Mouse (Mus musculus) skeletal muscle tissue, adult 2 months (tissue): ENCODE data around the gene Slf2.

Source experiments
- DNase-seq: peaks from one replicate; pipeline ENCODE4 v3.0.0-alpha.2; 2012; ENCODE audit warnings: low read depth, low spot score

The Slf2 gene

DNA sequence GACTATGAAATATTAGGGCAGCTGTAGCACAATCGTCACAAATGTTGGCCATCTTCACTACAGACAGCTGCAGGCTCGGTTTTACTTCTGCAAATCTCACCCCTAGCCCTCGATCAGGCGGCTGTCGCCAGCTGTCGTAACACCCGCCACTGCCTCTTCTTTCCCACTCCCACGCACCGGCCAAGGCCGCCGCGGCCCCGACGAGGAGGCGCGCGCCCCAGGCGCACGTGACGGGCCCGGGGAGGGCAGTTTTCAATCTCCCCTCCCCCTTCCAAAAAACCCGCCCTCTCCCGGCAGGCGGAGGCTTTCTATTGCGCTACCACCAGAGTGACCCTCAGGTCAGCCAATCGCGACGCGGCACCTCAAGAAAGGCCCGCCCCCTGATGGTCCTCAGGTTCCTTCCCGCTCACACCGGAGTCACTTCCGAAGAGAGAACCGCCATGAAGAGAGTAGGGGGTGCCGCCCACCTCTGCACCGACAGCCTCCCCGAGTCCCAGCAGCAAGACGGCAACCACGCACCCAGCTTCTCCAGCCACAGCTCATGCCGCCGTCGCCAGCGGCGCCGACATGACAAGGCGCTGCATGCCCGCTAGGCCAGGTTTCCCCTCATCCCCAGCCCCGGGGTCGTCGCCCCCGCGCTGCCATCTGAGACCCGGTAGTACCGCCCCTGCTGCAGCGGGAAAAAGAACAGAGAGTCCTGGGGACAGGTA is at the start of gene Slf2:
Gene Slf2 (plus strand): TSS at position 408 of the 710 bp plus-strand sequence.
- peak; percentile 97 for DNase-seq

DNA sequence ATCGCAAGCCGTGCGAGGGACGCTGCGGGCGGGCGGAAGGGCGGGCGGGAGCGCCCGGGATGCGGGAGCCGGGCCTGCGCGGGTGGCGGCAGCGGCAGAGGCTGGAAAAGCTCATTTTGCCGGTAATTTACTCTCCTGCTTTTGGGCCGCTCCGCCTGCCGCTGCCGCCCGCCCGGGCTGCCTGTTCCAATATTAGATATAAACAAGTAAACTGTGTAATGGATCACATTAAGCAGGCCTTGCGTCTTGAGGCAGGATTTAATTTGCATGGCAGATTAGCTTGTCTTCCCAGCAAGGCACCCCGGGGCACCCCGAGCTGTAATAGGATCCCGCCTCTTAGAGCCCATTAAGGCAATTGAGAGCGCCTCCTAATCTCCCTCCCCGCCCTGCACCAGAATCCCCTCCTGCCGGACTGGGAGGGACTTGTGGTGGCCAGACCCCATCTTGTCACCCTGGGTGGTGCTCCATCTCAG is 48.4 kb upstream of the Slf2 start:
- DNase-seq = peak; percentile 32

DNA sequence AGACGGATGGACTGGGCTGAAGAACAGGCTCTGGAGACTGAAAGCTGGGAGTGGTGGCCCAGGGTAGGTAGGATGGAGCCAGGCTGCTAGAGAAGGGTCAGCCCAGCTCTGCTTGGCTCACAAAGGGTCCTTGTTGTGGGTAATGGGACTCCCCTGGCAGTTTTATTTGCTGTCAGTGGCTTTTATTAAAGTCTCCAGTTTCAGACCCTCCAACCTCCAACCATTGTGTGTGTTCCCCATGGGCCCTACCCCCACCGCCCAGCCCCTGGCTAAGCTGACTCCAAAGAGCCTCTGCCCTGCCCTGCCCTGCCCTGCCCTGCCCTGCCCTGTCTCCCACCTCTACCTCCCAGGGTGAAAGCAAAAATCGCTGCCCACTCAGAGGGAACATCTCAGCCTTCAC is 46.6 kb upstream of the Slf2 start:
- no peak for DNase-seq

DNA sequence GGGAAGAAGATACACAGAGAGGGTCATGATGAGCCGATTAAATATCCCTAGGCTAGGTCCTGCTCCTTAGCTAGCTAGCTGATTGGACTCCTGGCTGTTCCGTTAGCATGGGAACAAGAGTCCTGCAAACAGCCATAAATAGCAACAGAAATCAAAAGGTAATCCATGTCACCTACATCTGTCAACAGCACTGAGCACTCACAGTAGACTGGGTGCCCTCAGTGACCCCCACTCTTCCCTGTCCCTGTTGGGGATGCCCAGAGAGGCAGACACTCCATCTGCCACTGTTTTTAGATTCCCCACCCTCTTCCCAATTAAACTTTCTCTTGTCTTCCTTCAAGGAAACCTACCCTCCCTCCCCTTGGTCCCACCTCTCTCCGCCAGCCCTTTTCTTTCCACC is 44.5 kb upstream of the Slf2 start:
- no peak for DNase-seq

DNA sequence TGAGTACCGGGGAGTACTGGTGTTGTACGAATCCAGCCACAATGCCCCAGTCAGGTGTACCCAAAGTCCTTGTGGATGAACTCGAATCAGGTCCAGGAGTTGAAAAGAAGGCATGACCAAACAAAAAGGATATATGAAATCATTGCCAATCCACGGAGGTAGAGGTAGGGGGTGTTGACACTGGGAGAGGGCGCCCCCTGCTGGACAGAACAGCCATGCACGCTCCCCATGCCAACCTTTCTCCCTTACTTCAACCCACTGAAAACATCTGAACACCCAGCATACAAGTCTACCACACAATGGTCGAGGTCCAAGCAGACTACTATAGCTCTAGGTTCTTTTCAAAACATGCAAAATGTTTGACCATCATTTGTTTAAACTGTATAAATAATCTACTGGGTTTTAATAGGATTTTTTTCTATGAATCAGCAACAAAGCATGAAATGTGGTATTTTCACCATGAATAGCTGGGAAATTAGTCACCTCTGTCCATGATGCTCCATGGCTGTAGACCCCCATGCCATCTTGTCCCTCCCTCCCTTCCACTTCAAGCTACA is 43.2 kb upstream of the Slf2 start:
- no peak for DNase-seq

DNA sequence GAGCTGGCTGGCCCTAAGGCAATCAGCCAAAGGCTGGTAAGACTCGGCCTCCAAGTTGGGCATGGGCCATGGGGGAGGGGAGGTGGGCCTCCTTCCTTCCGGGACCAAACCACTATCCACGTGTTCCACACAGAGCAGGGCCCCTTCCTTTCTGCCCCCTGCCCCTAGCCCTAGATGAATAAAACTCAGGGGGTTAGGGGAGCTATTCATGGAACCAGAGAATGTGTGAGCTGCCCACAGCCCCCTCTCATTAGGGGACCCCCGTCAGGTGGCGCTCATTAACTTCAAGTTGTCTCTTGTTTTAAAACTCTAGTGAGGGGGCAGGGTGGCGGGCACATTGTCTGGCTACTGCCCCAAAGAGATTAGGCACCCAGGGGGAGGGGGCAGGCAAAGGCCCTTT is 41.4 kb upstream of the Slf2 start:
- no peak for DNase-seq

DNA sequence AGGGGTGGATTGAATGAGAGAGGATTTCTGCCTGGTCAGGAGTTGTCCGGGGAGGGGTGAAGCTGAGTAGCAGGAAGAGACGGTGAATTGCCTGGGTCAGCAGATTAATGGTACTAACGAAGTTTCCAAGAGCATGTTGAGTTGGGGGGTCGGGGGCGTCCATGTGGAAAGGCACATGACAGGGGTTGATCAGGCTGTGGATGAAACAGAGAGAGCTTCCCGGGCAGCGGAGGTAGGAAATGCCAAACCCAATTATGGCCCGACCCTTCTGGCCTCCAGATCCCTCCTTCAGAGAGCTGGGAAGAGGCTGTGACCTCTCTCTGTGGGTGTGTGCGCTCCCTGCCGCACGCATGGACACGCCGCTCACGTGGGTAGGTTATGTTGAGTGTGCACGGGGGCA is 39.5 kb upstream of the Slf2 start:
- DNase-seq = no peak

DNA sequence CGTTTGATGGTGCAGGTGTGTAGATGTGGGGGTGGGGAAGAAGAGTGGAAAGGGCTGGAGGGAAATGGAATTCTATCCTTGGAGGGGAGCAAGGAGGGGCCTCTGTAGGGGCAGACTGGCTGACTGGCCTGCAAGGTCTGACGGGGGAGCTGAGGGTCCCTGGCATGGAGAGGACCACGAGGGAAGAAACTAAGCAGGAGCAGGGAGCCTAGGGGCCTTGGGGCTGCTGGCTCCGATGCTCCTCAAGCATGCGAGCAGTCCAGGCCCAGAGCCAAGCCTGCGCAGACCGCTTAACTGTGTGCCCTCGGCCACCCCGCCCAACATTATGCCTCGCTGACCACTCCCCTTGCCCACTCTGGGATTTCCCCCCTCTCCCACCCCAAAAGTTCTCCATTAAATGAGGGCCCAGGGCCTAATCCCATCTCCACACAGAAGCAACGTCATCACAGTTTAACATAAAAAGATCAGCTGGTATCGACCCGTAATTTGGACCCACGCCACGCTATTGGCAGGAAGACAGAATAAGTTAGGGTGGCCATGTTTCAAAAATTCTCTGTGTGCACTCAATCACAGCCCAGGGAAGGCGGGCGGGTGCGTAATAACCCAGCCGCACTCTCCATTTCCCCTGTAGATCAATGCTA is 37.6 kb upstream of the Slf2 start:
- no peak for DNase-seq

DNA sequence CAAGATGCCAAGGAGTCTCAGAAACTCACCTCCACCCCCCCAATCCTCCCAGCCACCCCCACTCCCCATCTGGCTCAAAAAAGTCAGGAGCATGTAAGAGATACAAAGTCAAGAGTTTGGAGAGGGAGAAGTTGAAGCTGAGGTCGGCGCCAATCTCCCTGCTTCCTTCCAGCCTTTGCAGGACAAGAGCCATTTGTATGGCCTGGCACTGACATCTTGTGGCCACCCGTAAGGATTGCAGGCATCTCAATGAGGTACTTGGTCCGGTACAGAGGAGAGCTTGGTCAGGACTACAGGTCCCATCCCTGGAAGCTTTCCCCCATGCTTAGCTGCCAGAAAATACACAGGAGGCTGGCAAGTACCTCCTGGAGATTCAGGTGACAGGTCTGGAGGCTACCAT is 35.7 kb upstream of the Slf2 start:
- DNase-seq = peak; percentile 65

DNA sequence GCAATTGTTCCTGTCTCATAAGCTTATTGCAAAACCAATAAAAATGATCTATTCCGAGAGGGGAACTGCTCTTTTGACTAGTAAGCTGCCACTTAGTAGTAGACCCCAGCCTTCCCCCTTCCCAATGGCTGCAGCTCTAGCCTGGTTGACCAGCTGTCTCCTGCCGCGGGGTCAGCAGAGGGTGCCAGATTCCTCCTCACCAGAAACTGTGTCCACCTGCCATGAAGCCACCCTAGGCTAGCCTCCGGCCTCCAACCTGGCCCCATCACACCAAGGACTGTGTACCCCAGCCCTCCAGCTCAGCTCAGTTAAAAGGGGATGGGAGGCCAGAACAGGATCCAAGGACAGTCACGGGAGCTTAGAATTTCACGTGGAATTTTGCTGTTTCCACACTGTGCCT is 34.5 kb upstream of the Slf2 start:
- no peak for DNase-seq

DNA sequence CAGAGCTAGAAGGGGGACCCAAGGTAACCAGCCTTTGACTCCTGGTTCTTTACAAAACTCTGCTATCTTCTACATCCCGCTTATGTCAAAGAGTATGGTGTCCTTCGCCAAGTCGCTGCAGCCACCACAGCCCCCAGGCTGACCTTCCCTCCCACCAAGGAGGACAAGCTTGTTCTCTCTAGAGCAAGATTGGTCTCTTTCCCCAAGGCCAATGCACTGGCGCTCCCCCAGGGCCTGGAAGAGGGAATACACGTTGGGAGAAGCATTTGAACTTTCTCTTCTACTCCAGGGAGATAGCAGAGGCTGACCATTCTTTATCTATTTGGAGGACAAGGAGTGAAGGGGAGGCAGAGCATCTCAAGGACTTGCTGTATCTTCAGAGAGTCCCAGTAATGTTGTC is 33.4 kb upstream of the Slf2 start:
- DNase-seq = no peak

DNA sequence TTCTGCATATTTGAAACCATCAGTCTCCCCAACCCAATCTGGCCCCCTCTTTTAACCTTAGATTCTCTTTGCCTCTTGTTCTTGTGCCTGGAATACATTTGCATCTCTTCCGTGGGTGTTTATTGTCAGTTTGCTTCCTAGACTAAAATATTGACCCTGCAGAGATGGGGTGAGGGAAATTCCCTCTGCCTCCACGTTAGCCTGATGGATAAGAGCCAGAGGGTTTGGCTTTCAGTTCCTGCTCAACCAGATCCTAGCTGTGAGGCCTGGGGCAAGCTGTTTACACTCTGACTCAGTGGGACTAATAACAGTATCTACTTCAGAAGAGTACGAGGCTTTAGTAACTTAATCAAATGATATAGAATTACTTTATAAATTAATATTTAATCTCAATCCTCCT is 32.3 kb upstream of the Slf2 start:
- DNase-seq = no peak

DNA sequence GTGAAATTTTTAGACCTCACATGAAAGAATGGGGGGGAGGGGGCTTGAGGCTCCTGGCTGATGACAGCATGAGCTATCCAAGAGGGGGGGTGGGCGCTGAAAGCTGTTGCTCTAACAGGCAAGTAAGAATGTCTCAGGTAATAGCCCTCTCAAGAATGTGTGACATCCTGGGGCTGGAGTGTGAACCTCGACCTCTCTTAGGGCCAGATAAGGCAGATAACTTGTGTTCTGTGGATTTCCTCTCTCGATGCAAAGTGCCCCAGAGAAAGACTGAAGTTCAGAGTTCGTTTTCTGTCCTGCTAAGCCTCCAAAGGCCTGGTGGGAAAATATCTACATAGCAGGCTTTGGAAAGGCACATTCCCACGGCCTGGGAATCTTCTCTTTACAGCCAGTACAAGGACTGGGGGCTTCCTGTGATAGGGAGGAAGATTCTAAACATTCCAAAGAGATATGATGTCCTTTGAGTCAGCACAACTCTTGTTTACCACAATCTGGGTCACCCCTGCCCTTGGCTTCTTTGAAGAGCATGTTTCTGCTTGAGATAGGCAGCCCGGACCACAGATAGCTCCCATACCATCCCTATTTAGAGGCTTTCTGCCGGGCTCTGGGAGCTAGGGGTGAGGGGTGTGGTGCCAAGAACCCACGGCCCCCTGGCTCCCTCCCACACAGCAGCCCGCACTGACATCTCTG is 31.7 kb upstream of the Slf2 start:
- no peak for DNase-seq

DNA sequence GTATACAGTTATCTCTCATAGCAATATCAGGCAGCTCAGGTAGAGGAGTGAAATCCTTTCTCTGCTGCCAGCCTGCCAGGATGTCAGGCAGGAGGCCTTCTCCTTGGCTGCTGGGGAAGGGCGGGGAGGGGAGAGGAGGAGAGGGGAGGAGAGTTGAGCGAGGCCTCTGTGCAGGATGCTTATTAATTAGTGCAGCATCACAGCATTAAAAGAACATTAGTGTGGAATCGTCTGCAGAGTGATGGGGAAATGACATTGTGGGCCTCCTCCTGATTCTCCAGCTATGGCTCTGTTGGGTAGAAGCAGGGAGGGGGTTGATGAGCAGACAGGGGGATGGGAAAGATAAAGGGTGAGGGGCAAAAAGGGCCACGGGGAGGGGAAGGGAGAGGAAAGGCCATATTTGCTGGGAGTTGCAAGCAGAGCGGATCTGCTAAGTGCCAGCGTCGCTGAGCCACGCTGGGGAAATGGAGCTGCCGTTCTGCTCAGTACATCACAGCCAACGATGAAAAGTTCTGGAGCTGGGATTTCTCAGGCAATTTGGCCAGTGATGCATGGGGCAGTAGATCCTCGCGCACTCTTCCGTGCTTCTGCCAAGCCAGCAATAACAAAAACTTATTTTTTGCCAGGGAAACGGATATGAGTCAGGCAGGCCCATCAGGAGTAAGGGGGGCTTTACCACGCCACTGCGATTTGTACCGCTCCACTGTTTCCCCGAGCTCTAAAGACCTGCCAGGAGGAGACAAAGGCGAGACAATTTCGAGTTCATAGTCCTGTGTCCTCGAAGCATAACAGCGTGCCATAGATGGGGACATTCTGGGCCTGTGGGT is 30.8 kb upstream of the Slf2 start:
- DNase-seq = peak; percentile 27

DNA sequence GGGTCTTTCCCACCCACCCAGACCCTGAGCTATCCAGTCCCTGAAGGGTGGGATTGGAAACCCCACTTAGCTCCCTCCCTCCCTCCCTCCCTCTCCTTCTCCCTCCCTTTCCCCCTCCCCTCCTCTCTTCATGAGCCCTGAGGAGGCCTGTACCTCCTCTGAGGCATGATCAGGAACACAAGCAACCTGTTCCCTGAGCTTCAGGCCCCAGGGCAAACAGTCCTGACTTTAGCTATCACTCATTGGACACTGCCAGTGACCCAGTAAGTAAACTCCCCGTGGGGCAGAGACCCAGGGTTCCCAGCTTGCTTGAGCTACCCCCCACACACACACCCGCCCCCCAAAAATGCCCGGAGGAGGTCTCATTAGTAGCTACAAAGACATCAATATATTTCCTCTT is 29.9 kb upstream of the Slf2 start:
- DNase-seq = no peak

DNA sequence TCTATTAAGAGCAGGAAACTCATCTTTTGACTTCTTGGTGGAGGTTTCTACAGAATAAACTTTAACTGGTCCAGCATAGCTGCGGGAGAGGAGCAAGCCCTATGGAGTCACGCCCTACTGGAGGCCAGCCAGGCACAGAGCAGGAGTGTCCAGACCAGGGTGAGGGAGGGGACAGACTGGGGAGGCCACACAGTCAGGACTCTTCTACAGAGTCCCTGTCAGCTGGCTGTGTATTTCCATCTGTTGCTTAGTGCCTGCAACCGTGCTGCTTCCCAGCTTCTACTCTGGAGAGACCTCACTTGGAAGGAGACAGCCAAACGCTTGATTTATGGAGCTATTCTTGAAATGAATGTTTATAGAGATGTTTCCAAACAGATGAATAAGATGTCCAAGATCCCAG is 28.6 kb upstream of the Slf2 start:
- DNase-seq = peak; percentile 50

DNA sequence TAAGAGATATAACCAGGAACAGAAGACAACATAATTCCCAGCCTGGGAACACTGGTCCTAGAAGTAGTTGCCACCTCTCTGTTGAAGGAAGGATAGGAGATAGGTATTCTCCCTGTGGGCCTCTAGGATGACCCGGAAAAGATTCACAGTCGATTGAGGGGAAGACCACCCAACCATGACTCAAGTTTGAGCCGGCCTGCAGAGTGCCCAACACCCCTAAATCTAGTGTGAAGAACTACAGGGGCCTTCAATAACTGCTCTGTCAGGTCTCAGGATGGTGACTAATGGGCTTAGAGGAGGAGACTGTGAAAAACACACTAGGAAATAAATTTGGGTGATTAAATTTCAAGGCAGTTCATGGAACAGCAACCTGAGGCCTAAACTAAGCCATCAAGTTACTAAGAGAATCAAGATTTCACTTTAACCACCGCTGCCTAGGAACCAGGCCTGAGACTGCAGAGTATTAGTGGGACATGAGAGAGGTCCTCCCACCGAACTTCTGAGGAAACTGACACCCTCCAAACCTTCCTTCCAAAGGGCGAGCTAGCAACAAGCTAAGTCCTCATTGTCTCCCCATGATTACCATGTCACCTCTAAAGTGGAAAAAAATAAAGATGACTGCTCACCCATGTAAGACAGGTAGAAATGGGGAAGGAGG is 27.5 kb upstream of the Slf2 start:
- DNase-seq = no peak

DNA sequence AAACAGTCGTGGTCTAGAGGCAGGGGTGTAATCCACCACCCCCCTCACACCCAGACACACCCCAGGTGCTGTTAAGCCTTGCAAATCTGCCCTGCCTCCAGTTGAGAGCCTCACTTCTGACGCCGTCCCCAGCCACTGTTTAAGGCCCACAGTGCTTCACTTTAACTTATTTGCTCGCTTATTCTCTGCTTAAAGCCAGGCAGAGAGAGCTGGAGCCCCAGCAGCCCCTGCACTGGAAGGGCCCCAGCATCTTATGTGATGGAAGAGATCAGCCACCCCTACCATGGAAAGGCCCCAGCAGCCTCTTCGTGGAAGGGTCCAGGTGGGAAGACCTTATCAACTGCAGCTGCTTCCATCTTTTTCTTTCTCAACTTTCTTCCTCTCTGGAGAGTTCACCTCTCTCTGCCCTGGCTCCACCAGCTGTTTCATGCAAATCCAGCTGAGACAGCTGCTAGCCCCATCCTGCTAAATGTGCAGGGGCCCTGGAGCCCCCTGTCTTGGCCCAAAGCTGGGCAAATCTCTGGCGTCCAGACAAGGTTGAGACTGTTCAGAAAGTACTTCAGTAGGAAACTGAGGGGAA is 26.7 kb upstream of the Slf2 start:
- no peak for DNase-seq

DNA sequence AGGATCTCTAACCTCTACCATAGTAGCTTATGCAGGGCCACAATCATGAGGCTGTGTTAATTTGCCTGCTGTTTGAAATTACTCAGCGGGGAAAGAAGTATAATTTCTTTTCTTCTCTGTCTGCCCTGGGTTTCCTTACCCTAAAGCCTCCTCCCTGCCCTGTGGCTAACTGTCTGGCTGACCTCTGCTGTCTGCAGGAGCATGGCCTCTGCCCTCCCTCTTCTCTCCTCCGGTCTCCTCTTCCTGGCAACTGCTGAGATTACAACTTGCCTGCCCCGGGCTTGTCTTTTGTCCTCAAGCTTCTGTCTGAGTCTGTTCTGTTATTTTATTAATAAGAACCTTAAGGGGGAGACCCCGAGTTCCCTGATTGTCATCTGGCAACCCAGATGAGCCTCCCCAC is 25.6 kb upstream of the Slf2 start:
- DNase-seq = no peak

DNA sequence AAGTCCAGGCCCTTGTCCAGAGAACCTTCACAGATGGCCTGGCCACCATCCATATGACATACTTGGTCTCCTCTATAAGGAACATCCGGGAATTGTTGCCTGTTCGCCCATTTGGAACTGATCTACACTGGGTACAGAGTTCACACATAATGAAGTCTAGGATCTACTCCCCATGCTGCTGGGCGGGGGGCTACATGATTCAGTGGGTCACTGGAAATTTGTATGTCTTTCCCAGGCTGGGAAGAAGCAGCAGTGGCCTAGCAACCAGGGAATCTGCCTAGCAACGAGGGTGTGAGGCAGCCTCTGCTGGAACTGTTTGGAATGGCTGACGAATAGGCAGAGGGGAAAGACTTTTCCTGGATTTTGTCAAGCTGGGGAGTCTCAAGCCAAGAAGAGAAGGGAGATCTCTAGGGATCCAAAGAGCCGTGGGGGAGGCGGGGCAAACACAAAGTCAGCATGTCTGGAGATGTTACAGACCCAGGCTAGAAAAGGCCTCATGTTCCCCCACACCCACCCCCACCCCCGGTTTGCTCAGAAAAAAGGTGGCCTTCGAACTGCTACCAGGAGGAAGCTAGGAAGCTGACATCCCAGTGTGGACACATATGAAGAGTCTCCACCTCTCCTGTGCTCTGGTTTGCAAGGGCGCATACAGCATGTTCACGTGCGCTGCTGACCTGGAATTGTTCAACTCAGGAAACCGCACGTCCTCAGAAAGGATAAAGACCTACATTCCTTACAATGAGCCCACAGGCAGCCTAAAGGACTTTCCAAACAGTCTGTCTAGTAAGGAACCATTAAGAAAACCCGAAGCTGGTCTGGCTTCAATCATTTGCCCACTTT is 22.9 kb upstream of the Slf2 start:
- peak; percentile 29 for DNase-seq
